Mouse (Mus musculus): ENCODE data around the gene Ptpn7.

- TF ChIP-seq CTCF (IDR thresholded peaks at IDR 0.05; ENCODE audit: control insufficient read depth, insufficient read depth, low read length) = no peak
- peak; percentile 67; the same call in 1 of the 2 replicates for TF ChIP-seq POLR2A (IDR thresholded peaks at IDR 0.05; ENCODE audit: borderline replicate concordance, control insufficient read depth, low read depth, low read length)
These were observed 1.5 kb upstream of the Ptpn7 start for GRCm38 (mm10) chr1:135131034-135131433.
